Comparison of ENCODE assay signal across 18 mouse cellular contexts in the genomic region with DNA sequence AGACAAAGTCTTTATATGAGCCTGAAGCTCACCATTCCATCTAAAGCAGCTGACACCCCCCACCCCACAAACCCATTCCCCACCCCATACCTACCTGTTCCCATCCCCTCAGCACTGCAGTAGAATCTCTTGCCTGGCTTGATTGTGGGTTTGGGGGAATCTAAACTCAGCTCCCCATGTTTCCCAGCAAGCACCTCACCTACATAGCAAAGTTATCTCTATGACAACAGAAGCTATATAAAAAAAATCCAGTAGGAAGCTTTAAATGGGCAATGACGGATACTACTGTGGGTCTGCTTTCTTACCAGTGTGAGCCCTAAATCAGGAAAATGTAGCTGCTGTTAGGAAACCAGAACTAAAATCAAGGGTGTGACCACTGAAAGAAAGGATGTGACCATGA.
"Had no signal": no experiment of that assay in that cellular context is flagged by ENCODE, and none has a peak within 500 bp of the region (broad histone marks: within the 10 kb centered on the region; RNA-seq: fewer than 3 reads in every experiment).

No protein-coding gene starts in this region.

- H3K9me3 ChIP-seq: lung, embryonic 15.5 days; midbrain, embryonic 12.5 days; neural tube, embryonic 12.5 days; stomach, embryonic 15.5 days had no signal

- ATAC-seq: liver, postnatal 0 days; lung, postnatal 0 days; midbrain, embryonic 16.5 days had no signal

- DNase-seq: liver, postnatal 0 days; lung, adult 2 months; lung, postnatal 14 days; lung, postnatal 36 days; midbrain, embryonic 14.5 days; right cerebral cortex, postnatal 14 days; thymus, adult 2 months; thymus, postnatal 25 days; thymus, postnatal 4 days had no signal

- H3K4me3 ChIP-seq: lung, embryonic 15.5 days; megakaryocyte, embryonic 14.5 days; midbrain, embryonic 12.5 days; neural tube, embryonic 12.5 days; stomach, embryonic 15.5 days had no signal

- H3K9ac ChIP-seq: liver, postnatal 0 days; lung, embryonic 15.5 days; midbrain, embryonic 12.5 days; neural tube, embryonic 12.5 days; stomach, embryonic 15.5 days had no signal

- H3K27me3 ChIP-seq: lung, embryonic 15.5 days; megakaryocyte, embryonic 14.5 days; midbrain, embryonic 12.5 days; neural tube, embryonic 12.5 days; stomach, embryonic 15.5 days had no signal

- H3K27ac ChIP-seq: lung, embryonic 15.5 days; macrophage; midbrain, embryonic 12.5 days; neural tube, embryonic 12.5 days; stomach, embryonic 15.5 days; stomach, postnatal 0 days had no signal

- H3K4me2 ChIP-seq: lung, embryonic 15.5 days; midbrain, embryonic 12.5 days; neural tube, embryonic 12.5 days; stomach, embryonic 15.5 days had no signal

- H3K4me1 ChIP-seq: lung, embryonic 15.5 days; megakaryocyte, embryonic 14.5 days; stomach, embryonic 15.5 days had no signal

- H3K36me3 ChIP-seq: lung, embryonic 15.5 days; neural tube, embryonic 12.5 days; stomach, embryonic 15.5 days had no signal
